Mouse (Mus musculus) lung, postnatal 0 days (tissue): ENCODE measurements around the gene Fbxl8.

ENCODE experiments used
- CTCF ChIP-seq: IDR thresholded peaks from 2 replicates; pipeline ENCODE4 v1.5.1; 2016; ENCODE audit warnings: antibody characterized with exemption, mild to moderate bottlenecking
- EP300 ChIP-seq: IDR thresholded peaks from 2 replicates; pipeline ENCODE4 v1.6.1; 2016; ENCODE audit warnings: antibody characterized with exemption, mild to moderate bottlenecking, control low read depth

DNA sequence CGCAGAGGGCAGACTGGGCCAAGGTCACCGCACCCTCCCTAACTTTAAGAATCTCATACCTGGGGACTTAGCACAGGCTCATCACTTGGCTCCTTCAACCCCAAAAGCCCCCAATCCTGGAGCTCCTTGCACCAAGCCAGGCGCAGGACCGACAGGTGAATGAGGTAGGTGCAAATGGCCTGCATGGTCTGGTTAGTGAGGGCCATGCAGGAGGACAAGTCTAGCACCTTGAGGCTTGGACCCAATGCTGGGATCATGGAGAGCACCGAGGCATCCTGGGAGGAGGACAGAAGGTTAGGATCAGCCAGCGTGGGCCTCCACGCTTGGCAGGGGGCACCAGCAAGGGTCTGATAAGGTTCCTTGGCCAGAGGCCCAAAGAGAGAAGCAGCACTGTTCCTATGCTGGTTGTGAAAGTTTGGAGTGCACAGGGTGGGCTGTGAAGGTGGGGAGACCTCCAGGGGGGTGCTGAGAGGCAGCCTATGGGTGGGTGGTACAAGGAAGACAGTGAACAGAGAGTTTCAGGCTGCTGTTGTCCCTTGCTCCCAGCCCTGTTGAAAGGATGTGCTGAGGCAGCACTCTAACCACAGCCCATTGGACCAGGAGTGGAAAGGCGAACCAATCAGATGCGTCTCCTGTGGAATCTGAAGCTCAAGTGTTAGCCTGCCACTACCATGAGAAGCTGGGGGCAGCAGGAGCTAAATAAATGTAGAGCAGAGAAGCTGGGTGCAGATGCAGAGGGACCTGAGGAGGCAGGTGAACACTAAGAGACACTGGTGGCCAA, 49.4 kb downstream of the Fbxl8 start:
- no peak for TF ChIP-seq CTCF
- TF ChIP-seq EP300, result no peak
